Mouse (Mus musculus) liver, embryonic 15.5 days (tissue): ENCODE results near the gene Taf6. TPM values are rescaled to one million over a fixed set of nuclear protein-coding genes. Genes with fewer than 3 reads are reported as not detected.

Experiments
- ATAC-seq: fragments of 200-750 bp; cut with Nextera tagmentation; 2 replicates; pipeline ENCODE4 v1.8.0; 2017; ENCODE audit warnings: moderate number of reproducible peaks, mild to moderate bottlenecking, moderate library complexity; ENCODE audit not compliant: insufficient read depth
- H3K27ac ChIP-seq: fragments of 300-500 bp; sonication (generic); replicated peaks from 2 replicates; pipeline ENCODE4 v1.5.1; 2015; ENCODE audit warnings: mild to moderate bottlenecking, inconsistent platforms
- H3K27me3 ChIP-seq: fragments of 300-500 bp; sonication (generic); 2 replicates; pipeline ENCODE4 v1.6.1; 2015; ENCODE audit warnings: mild to moderate bottlenecking, inconsistent platforms
- H3K36me3 ChIP-seq: fragments of 300-500 bp; sonication (generic); replicated peaks from 2 replicates; pipeline ENCODE4 v1.6.1; 2015; ENCODE audit warnings: moderate library complexity, mild to moderate bottlenecking, inconsistent platforms
- H3K4me1 ChIP-seq: fragments of 300-500 bp; sonication (generic); replicated peaks from 2 replicates; pipeline ENCODE4 v1.6.1; 2015; ENCODE audit warnings: inconsistent platforms
- H3K4me2 ChIP-seq: fragments of 300-500 bp; sonication (generic); 2 replicates; pipeline ENCODE4 v1.6.1; 2015; ENCODE audit warnings: moderate library complexity, mild to moderate bottlenecking, inconsistent platforms
- H3K4me3 ChIP-seq: fragments of 300-500 bp; sonication (generic); replicated peaks from 2 replicates; pipeline ENCODE4 v1.5.1; 2015; ENCODE audit warnings: mild to moderate bottlenecking, inconsistent platforms
- H3K9ac ChIP-seq: fragments of 300-500 bp; sonication (generic); 2 replicates; pipeline ENCODE4 v1.6.1; 2015; ENCODE audit warnings: moderate library complexity, mild to moderate bottlenecking, inconsistent platforms
- H3K9me3 ChIP-seq: fragments of 300-500 bp; sonication (generic); replicated peaks from 2 replicates; pipeline ENCODE4 v1.6.1; 2016; ENCODE audit warnings: inconsistent platforms
- WGBS: fragments of 180-500 bp; shearing (Covaris S2); methylation state at CpG from one replicate; pipeline ENCODE4 v1.1.7; 2015; ENCODE audit warnings: mixed read lengths; ENCODE audit not compliant: insufficient replicate concordance; 5-methylcytosine and 5-hydroxymethylcytosine counted together
- polyA plus RNA-seq: library from polyadenylated mRNA; unstranded; fragments of >200 nt; fragmentation: Nextera tagmentation; extraction: Ambion mirVana; gene quantifications from 2 replicates; pipeline ENCODE4 v1.2.1, GENCODE M21; 2015

Gene Taf6
- polyA plus RNA-seq, 1 experiment from 2014 or later: 36.8 TPM

- peak overlapping the region; percentile 93 for H3K4me3 ChIP-seq
- no peaks in the 10 kb centered on the region for H3K9me3 ChIP-seq
- under 1% methylated on average over 47 of the region's 47 CpGs for WGBS
- peak overlapping the region; percentile 85 for H3K9ac ChIP-seq
- H3K27ac ChIP-seq: peak overlapping the region; percentile 96
- H3K4me1 ChIP-seq: peaks cover 49% of the 10 kb centered on the region
- ATAC-seq: peak; percentile 85
- H3K4me2 ChIP-seq: peak overlapping the region; percentile 87
- no peaks in the 10 kb centered on the region for H3K27me3 ChIP-seq
- H3K36me3 ChIP-seq: peaks cover 66% of the 10 kb centered on the region
These were observed 16.2 kb downstream of the Taf6 start for GRCm38 (mm10) chr5:138170936-138171561.

DNA sequence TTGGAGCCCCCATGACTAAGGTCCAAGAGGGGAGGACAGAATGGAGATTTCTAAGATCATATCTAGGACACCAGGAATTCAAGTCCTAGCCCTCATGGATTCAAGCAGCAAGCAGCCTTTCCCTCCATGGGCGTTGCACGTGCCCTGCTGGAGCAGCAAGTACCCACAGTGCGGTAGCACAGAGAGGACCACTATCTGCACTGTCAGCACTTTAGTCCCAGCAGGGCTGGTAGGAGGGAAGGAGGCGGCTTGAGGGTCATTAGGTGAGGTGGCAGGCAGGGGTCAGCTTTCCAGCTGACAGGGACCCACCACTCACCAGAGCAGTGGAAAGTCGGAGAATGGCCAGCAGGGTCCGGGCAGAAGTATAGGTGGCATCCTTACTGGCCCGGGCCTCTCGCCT, 21.7 kb downstream of the Taf6 start:
- ATAC-seq: no peak
- Histone ChIP-seq H3K9ac (no peak overlapping the region), H3K27me3 (no peaks in the 10 kb centered on the region), H3K9me3 (no peaks in the 10 kb centered on the region), H3K36me3 (peaks cover 84% of the 10 kb centered on the region), H3K4me1 (peaks cover 60% of the 10 kb centered on the region), H3K4me2 (no peak overlapping the region), H3K27ac (no peak overlapping the region), H3K4me3 (no peak overlapping the region)
- WGBS: 88% methylated on average over 8 of the region's 8 CpGs

DNA sequence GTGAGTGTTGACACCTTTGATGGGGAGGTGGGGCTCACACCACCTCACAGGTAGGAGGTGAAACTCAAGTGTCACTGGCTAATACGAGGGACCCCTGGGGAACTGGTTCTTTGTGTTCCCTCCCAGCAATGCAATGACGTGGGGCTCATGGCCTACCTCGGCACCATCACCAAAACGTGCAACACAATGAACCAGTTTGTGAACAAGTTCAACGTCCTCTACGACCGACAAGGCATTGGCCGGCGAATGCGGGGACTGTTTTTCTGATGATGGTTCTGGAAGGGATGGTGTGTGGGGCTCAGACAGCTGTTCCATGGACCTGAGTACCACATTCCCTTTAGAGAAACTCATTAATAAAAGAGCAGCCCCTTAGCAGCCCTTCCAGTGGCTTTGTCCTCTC, 23.6 kb downstream of the Taf6 start:
- WGBS: 77% methylated on average over 10 of the region's 10 CpGs
- Histone ChIP-seq H3K36me3 (peaks cover 67% of the 10 kb centered on the region), H3K4me3 (no peak overlapping the region), H3K27me3 (no peaks in the 10 kb centered on the region), H3K4me1 (peaks cover 51% of the 10 kb centered on the region), H3K9me3 (no peaks in the 10 kb centered on the region), H3K4me2 (no peak overlapping the region), H3K27ac (no peak overlapping the region), H3K9ac (no peak overlapping the region)
- ATAC-seq: no peak

DNA sequence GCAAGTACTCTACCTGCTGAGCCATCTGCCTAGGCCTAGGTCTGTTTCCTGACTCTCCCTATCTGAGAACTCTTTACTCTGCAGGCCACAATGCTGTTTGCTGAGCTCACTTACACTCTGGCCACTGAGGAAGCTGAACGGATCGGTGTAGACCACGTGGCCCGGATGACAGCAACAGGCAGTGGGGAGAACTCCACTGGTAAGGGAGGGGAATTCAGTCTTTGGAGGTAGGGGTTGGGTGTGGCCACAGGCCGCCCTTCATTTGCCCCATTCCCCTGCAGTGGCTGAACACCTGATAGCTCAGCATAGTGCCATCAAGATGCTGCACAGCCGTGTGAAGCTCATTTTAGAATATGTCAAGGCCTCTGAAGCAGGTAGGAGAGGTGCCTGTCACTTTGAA, 24.2 kb downstream of the Taf6 start:
- Histone ChIP-seq H3K9ac (no peak overlapping the region), H3K4me3 (no peak overlapping the region), H3K4me1 (peaks cover 47% of the 10 kb centered on the region), H3K36me3 (peaks cover 62% of the 10 kb centered on the region), H3K4me2 (no peak overlapping the region), H3K9me3 (no peaks in the 10 kb centered on the region), H3K27ac (no peak overlapping the region), H3K27me3 (no peaks in the 10 kb centered on the region)
- WGBS: 56% methylated on average over 6 of the region's 6 CpGs
- no peak for ATAC-seq

DNA sequence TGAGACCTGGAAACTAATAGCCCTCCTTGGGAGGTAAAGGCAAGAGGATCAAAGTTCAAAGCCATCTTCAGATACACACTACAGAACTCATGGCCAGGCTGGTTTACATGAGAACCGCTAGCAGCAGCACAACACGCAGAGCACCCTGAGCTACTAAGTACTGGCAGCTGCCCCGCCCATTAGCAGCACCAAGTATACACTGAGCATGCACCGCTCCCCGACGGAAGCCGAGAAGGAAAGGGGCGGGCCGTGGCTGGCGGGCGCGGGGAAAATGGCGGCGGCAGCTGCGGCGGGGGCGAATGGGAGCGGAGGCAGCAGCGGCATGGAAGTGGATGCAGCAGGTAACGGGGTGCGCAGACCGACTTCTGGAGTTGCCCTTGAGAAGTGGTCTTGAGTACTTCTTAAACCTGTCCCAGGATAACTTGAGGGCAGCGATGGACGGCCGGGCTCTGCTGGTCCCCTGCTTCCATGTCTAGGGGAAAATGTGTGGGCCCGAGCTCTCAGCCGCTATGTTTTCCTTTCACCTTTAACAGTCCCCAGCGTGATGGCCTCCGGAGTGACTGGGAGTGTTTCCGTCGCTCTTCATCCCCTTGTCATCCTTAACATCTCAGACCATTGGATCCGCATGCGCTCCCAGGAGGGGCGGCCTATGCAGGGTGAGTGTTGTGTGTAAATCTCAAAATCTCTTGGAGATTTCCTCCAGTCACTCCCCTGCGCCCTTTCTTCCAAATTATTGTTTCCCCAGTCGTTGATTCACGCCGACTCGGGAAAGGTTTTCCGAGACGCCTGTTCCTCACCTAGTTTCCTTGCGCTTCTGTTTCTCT, 26.2 kb downstream of the Taf6 start, which contains the start of gene Cops6:
Gene Cops6 (plus strand): TSS at position 230 of the 824 bp plus-strand sequence.
- WGBS: under 1% methylated on average over 42 of the region's 42 CpGs
- peaks cover 42% of the 10 kb centered on the region for H3K36me3 ChIP-seq
- ATAC-seq: peak; percentile 95

DNA sequence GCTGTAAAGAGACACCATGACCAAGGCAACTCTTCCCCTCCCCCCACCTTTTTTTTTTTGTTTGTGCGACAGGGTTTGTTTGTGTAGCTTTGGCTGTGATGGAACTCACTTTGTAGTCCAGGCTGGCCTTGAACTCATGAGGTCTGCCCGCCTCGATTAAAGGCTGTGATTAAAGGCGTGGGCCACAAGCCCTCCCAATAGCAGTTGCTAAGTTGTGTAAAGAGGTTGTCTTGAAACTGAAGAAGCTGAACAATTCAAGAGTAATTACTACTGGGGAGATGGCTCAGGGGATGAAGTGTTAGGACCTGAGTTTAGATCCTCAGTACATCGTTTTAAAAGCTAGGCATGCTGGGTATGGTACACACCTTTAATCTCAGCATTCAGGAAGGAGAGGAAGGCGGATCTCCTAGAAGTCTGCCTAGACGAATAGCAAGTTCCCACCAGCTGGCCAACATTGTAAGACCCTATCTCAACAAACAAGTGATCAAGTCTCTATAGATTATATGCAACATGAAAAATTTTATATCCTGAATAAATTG, 27.0 kb downstream of the Taf6 start:
- Histone ChIP-seq H3K27ac (peak overlapping the region; percentile 61), H3K9ac (peak overlapping the region; percentile 81; the same call in 1 of the 2 replicates), H3K4me2 (peak overlapping the region; percentile 88), H3K27me3 (no peaks in the 10 kb centered on the region), H3K4me3 (peak overlapping the region; percentile 87), H3K4me1 (peaks cover 36% of the 10 kb centered on the region), H3K9me3 (no peaks in the 10 kb centered on the region), H3K36me3 (peaks cover 34% of the 10 kb centered on the region)
- ATAC-seq: no peak
- WGBS: 58% methylated on average over 7 of the region's 7 CpGs

More for the DNA sequence above, 26.2 kb downstream of the Taf6 start, which contains the start of gene Cops6:
- Histone ChIP-seq H3K9me3 (no peaks in the 10 kb centered on the region), H3K27ac (peak within 1 kb of the TSS; percentile 61), H3K4me3 (peak within 1 kb of the TSS; percentile 87), H3K27me3 (no peaks in the 10 kb centered on the region), H3K4me2 (peak within 1 kb of the TSS; percentile 88), H3K4me1 (peaks cover 36% of the 10 kb centered on the region), H3K9ac (peak within 1 kb of the TSS; percentile 81)

- Histone ChIP-seq H3K9me3 (no peaks in the 10 kb centered on the region), H3K4me3 (peak within 1 kb of the TSS; percentile 83), H3K4me1 (peaks cover 22% of the 10 kb centered on the region), H3K36me3 (peaks cover 22% of the 10 kb centered on the region), H3K27ac (peak within 1 kb of the TSS; percentile 84), H3K4me2 (peak within 1 kb of the TSS; percentile 79), H3K27me3 (no peaks in the 10 kb centered on the region), H3K9ac (peak within 1 kb of the TSS; percentile 87)
- peak; percentile 94 for ATAC-seq
- under 1% methylated on average over 31 of the region's 31 CpGs for WGBS
These were observed 31.7 kb downstream of the Taf6 start, which contains the start of gene Zfp113 for GRCm38 (mm10) chr5:138155443-138155976. TSS of gene Zfp113 (minus strand) at chr5:138155744.

DNA sequence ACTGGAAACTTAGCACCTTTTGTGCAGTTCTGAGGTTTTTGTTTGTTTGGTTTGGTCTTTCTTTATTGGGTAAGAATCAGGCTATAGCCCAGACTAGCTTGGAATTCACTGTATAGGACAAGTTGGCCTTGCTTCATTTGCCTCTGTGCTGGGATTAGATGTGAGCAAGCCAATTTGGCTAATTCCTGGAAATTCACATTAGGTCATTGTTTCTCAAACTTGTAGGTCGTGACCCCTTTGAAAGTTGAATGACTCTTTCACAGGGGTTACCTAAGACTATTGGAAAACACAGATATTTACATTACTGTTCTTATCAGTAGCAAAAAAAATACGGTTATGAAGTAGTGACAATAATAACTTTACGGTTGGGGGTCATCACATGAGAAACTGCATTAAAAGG, 32.9 kb downstream of the Taf6 start:
- WGBS: 51% methylated on average over 3 of the region's 3 CpGs
- Histone ChIP-seq H3K27ac (no peak overlapping the region), H3K27me3 (no peaks in the 10 kb centered on the region), H3K4me1 (peaks cover 17% of the 10 kb centered on the region), H3K4me3 (peak overlapping the region; percentile 83), H3K9ac (no peak overlapping the region), H3K36me3 (peaks cover 26% of the 10 kb centered on the region), H3K4me2 (peak overlapping the region; percentile 79), H3K9me3 (no peaks in the 10 kb centered on the region)
- no peak for ATAC-seq

GRCm38 (mm10) chr5:138138585-138138984, 48.7 kb downstream of the Taf6 start:
- Histone ChIP-seq H3K27ac (no peak overlapping the region), H3K36me3 (peaks cover 22% of the 10 kb centered on the region), H3K9me3 (no peaks in the 10 kb centered on the region), H3K4me2 (no peak overlapping the region), H3K4me1 (peaks cover 18% of the 10 kb centered on the region), H3K9ac (no peak overlapping the region), H3K27me3 (no peaks in the 10 kb centered on the region), H3K4me3 (no peak overlapping the region)
- no peak for ATAC-seq
- WGBS: 14% methylated on average over 4 of the region's 4 CpGs

DNA sequence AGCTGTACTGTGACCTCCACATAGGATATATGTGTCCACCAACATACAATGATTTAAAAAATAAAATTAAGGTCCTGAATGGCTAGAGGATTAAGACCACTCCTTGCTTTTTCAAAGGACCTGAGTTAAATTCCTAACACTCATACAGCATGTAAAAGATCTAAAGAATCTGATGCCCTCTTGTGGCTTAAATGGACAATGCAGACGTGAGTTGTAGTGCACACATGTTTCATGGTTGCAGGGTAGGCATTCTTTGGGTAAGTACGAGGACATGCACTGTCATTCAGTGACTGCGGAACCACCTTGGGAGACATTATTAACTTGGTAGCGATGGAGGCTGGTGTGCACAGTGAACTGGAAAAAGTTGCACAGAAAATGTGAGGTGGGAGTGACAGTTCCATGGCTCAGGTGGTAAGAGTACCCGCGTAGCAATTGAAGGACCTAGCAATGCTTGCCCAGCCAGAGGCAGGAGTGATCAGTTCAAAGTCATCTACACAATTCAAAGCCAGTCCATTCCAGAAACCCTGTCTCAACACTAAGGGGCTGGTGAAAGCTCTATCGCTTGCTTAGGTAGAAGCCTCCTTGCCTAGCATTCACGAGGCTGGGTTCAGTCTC, 49.2 kb downstream of the Taf6 start:
- H3K27ac ChIP-seq: no peak overlapping the region
- H3K9me3 ChIP-seq: no peaks in the 10 kb centered on the region
- H3K9ac ChIP-seq: no peak overlapping the region
- ATAC-seq: peak; percentile 50
- 48% methylated on average over 8 of the region's 8 CpGs for WGBS
- no peaks in the 10 kb centered on the region for H3K27me3 ChIP-seq
- no peak overlapping the region for H3K4me3 ChIP-seq
- peaks cover 18% of the 10 kb centered on the region for H3K4me1 ChIP-seq
- no peak overlapping the region for H3K4me2 ChIP-seq
- peaks cover 23% of the 10 kb centered on the region for H3K36me3 ChIP-seq
